Mouse (Mus musculus): ENCODE measurements at regions not wholly inside any gene's neighbourhood (a gene's known extent, or its start where the extent isn't known, plus 50 kb on each side); places are given as distances from the start of the nearest gene placed in this dataset.

DNA sequence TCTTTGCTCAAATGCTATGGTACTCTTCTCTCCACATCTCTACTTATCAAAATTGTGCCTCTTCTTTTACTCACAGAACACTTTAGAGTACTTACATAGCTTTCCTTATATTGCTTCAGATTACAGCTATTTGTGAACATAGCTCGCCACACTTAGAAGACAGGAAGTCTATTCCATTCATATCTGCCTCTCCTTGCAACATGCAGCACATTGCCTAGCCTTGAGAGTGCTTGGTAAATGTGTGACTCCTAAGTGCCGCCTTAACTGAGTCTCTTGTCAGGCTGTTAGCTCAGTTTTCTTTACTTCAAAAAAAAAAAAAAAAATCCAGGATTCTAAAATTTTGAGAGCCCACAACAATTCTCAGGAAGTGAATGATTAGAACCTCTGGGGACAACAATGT lies 958.3 kb downstream of the Fam19a2 start:
- H3K4me3 ChIP-seq (ENCODE audit: low read depth, low read length), result no peak overlapping the region
- no peaks in the 10 kb centered on the region for H3K4me1 ChIP-seq (ENCODE audit: control insufficient read depth, insufficient read depth, insufficient read length, low read length)
- no peak overlapping the region for H3K27ac ChIP-seq (ENCODE audit: insufficient read depth, low read depth, low read length)
- no peaks in the 10 kb centered on the region for H3K36me3 ChIP-seq (ENCODE audit: control insufficient read depth, insufficient read depth, low read length)
- TF ChIP-seq POLR2A (IDR thresholded peaks at IDR 0.05; ENCODE audit: low read depth, low read length) (no peak), CTCF (IDR thresholded peaks at IDR 0.05; ENCODE audit: extremely low read depth, insufficient read length, insufficient replicate concordance, low read depth, low read length) (no peak)
- H3K27me3 ChIP-seq (ENCODE audit: control insufficient read depth, insufficient read depth, low read length), result no peaks in the 10 kb centered on the region
- WGBS, result 58% methylated on average over 2 of the region's 2 CpGs

DNA sequence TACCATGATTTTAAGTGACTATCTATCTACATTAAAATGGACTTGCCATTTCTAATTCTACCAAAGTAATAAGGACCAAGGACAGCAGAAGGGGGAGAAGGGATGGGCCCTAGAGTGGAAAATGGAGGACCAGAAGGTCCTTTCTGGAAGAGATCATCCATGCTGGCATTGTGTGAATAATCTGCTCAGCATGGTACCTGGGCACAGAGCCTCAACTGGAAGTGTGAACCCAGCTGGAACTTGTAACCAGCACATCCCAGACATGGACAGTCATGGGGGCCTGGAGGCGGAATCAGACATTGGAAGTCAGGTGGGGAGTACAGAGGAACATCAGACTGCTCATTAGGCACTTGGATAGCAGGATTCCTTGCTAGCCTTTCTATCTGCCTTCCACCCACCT lies 963.3 kb downstream of the Fam19a2 start:
- Histone ChIP-seq H3K27me3 (ENCODE audit: control insufficient read depth, insufficient read depth, low read length) (no peaks in the 10 kb centered on the region), H3K27ac (ENCODE audit: insufficient read depth, low read depth, low read length) (no peak overlapping the region), H3K4me3 (ENCODE audit: low read depth, low read length) (no peak overlapping the region), H3K36me3 (ENCODE audit: control insufficient read depth, insufficient read depth, low read length) (no peaks in the 10 kb centered on the region), H3K4me1 (ENCODE audit: control insufficient read depth, insufficient read depth, insufficient read length, low read length) (no peaks in the 10 kb centered on the region)
- 84% methylated on average over 1 of the region's 1 CpGs for WGBS
- TF ChIP-seq CTCF (IDR thresholded peaks at IDR 0.05; ENCODE audit: extremely low read depth, insufficient read length, insufficient replicate concordance, low read depth, low read length), result no peak
- TF ChIP-seq POLR2A (IDR thresholded peaks at IDR 0.05; ENCODE audit: low read depth, low read length), result no peak

DNA sequence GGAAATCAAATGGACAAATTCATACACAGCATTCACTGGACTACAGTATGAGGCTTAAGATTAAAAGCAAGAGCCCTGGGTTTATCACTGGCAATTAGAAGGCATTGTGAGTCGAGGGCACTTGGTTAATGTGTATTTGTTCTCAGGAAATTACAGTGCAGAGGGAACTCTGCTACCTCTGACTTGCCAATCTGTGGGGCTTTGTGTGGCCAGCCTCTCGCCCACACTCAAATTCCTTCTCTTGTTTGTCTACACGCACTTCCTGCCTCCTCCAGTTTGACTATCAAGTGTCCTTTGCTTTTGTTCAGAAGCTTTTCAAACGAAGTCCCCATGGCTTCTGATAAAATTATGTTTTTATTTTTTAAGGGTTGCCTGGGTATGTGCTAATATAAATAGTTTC lies 985.6 kb downstream of the Fam19a2 start:
- Histone ChIP-seq H3K27ac (ENCODE audit: insufficient read depth, low read depth, low read length) (no peak overlapping the region), H3K27me3 (ENCODE audit: control insufficient read depth, insufficient read depth, low read length) (no peaks in the 10 kb centered on the region), H3K4me1 (ENCODE audit: control insufficient read depth, insufficient read depth, insufficient read length, low read length) (no peaks in the 10 kb centered on the region), H3K4me3 (ENCODE audit: low read depth, low read length) (no peak overlapping the region), H3K36me3 (ENCODE audit: control insufficient read depth, insufficient read depth, low read length) (no peaks in the 10 kb centered on the region)
- WGBS, result 28% methylated on average over 4 of the region's 4 CpGs
- TF ChIP-seq POLR2A (IDR thresholded peaks at IDR 0.05; ENCODE audit: low read depth, low read length), result no peak
- TF ChIP-seq CTCF (IDR thresholded peaks at IDR 0.05; ENCODE audit: extremely low read depth, insufficient read length, insufficient replicate concordance, low read depth, low read length), result no peak

DNA sequence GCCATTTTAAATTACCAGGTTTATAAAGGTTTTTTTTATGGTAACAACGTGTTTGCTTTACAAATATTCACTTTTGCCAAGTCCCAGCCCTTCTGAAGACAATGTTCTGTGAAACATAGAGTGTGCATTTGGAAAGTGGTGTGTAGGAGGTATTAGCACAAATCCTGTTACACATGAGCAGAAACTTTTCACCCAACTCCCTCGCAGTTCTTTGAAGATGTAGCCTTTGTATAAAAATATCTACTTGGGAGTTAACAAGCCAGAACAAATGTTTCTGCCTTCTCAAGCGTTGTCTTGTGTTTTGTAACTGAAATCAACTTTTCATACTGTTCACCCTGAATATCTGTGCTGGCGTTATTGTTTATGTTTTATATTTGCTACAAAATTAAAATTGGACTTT lies 986.2 kb downstream of the Fam19a2 start:
- TF ChIP-seq POLR2A (IDR thresholded peaks at IDR 0.05; ENCODE audit: low read depth, low read length), result no peak
- no peak for TF ChIP-seq CTCF (IDR thresholded peaks at IDR 0.05; ENCODE audit: extremely low read depth, insufficient read length, insufficient replicate concordance, low read depth, low read length)
- WGBS, result 61% methylated on average over 4 of the region's 4 CpGs
- no peak overlapping the region for H3K4me3 ChIP-seq (ENCODE audit: low read depth, low read length)

DNA sequence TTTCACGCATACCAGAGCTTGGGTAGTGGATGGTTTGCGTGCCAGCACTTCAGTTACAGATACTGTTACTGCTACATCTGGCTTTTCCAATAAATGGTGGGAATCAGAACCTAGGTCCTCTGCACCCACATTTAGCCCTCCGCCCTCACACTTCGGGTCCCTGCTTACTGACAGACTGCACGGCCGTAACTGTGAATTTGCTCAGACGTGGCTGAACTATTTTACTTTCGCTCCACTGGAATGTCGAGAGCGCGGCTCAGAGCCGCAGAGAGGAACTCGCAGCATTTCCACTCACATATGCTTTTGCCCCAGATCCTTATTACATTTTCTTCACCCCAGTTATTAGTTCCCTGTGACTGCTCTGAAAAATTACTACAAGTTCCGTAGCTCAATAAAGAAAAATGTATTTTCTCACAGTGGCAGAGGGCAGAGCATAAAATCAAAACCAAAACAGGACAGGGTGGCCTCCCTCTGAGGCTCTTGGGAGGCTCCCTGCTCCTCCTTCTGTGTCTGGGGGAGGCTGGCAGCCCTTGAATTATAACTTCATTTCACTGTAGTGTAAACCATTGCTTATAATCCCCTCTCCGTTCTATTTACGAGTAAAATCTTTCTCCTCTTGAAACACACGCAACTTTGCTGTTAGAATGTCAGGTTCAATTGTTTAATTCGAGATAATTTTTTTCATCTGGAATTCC lies 1024.7 kb downstream of the Fam19a2 start:
- H3K4me1 ChIP-seq (ENCODE audit: control insufficient read depth, insufficient read depth, insufficient read length, low read length), result no peaks in the 10 kb centered on the region
- no peak for TF ChIP-seq POLR2A (IDR thresholded peaks at IDR 0.05; ENCODE audit: low read depth, low read length)
- TF ChIP-seq CTCF (IDR thresholded peaks at IDR 0.05; ENCODE audit: extremely low read depth, insufficient read length, insufficient replicate concordance, low read depth, low read length), result no peak
- no peaks in the 10 kb centered on the region for H3K36me3 ChIP-seq (ENCODE audit: control insufficient read depth, insufficient read depth, low read length)
- no peaks in the 10 kb centered on the region for H3K27me3 ChIP-seq (ENCODE audit: control insufficient read depth, insufficient read depth, low read length)
- H3K27ac ChIP-seq (ENCODE audit: insufficient read depth, low read depth, low read length), result no peak overlapping the region
- H3K4me3 ChIP-seq (ENCODE audit: low read depth, low read length), result peak overlapping the region; percentile 4
- 57% methylated on average over 18 of the region's 18 CpGs for WGBS

More for the DNA sequence above, 986.2 kb downstream of the Fam19a2 start:
- Histone ChIP-seq H3K36me3 (ENCODE audit: control insufficient read depth, insufficient read depth, low read length) (no peaks in the 10 kb centered on the region), H3K27ac (ENCODE audit: insufficient read depth, low read depth, low read length) (no peak overlapping the region), H3K4me1 (ENCODE audit: control insufficient read depth, insufficient read depth, insufficient read length, low read length) (no peaks in the 10 kb centered on the region), H3K27me3 (ENCODE audit: control insufficient read depth, insufficient read depth, low read length) (no peaks in the 10 kb centered on the region)

DNA sequence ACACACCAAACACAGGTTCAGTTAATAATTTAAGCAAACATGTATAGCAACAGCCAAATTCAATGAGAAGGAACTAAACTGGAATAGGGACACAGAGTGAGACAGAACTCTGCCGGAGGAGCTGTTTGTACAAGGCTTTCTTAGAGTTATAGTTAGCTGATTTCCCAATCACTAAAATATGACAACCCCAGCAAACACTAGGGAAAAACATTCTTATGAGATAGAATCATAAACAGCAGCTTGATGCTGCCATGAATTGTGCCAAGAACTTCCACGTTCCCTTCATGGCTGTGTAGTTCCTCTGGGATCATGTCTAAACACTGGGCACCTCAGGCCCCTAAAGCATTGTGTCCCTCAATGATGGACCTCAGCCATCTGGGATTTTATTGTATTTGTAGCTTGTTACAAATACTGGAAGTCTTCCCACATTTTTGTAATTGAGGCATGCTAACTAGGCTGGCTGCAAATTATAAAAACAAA lies 1033.4 kb downstream of the Fam19a2 start:
- H3K27me3 ChIP-seq (ENCODE audit: control insufficient read depth, insufficient read depth, low read length), result no peaks in the 10 kb centered on the region
- H3K36me3 ChIP-seq (ENCODE audit: control insufficient read depth, insufficient read depth, low read length), result no peaks in the 10 kb centered on the region
- no peak overlapping the region for H3K4me3 ChIP-seq (ENCODE audit: low read depth, low read length)
- no peak overlapping the region for H3K27ac ChIP-seq (ENCODE audit: insufficient read depth, low read depth, low read length)
- no peaks in the 10 kb centered on the region for H3K4me1 ChIP-seq (ENCODE audit: control insufficient read depth, insufficient read depth, insufficient read length, low read length)
- 63% methylated on average over 2 of the region's 2 CpGs for WGBS
- TF ChIP-seq POLR2A (IDR thresholded peaks at IDR 0.05; ENCODE audit: low read depth, low read length) (no peak), CTCF (IDR thresholded peaks at IDR 0.05; ENCODE audit: extremely low read depth, insufficient read length, insufficient replicate concordance, low read depth, low read length) (no peak)

DNA sequence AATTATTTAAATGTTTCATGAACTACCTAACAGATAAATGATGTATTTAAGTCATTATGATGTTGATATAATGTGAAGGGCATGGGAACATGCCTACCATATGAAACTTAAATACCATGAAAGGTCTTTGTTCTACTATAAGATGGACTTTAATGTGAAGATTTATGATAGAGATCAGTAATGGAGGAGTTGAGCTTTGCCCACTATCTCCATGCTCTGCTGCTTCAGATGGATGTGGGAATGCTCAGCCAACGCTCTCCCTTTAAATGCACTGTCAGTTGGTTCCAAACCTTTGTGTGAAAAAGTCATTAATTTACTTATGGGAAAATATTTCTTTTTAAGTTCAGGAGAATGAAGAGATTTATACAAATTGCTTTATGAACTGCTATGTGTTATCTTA lies 1040.9 kb downstream of the Fam19a2 start:
- TF ChIP-seq CTCF (IDR thresholded peaks at IDR 0.05; ENCODE audit: extremely low read depth, insufficient read length, insufficient replicate concordance, low read depth, low read length) (no peak), POLR2A (IDR thresholded peaks at IDR 0.05; ENCODE audit: low read depth, low read length) (no peak)
- Histone ChIP-seq H3K27me3 (ENCODE audit: control insufficient read depth, insufficient read depth, low read length) (no peaks in the 10 kb centered on the region), H3K27ac (ENCODE audit: insufficient read depth, low read depth, low read length) (no peak overlapping the region), H3K36me3 (ENCODE audit: control insufficient read depth, insufficient read depth, low read length) (no peaks in the 10 kb centered on the region), H3K4me3 (ENCODE audit: low read depth, low read length) (no peak overlapping the region), H3K4me1 (ENCODE audit: control insufficient read depth, insufficient read depth, insufficient read length, low read length) (no peaks in the 10 kb centered on the region)
- WGBS, result 76% methylated on average over 1 of the region's 1 CpGs
